Mouse (Mus musculus) cerebellum, postnatal 14 days (tissue): Measurements from ENCODE around the gene Plppr1.

Experiments used
- DNase-seq, 2 experiments: peaks; one replicate each; pipeline ENCODE4 v3.0.0; 2021; ENCODE audit warnings: mixed read lengths in 2 of 2

Gene Plppr1

GRCm38 (mm10) chr4:49144798-49145197 lies 85.7 kb downstream of the Plppr1 start:
- no peak for DNase-seq

GRCm38 (mm10) chr4:49148775-49149174 lies 89.7 kb downstream of the Plppr1 start:
- DNase-seq = no peak

- DNase-seq = no peak
Measured at GRCm38 (mm10) chr4:49149251-49149650, 90.2 kb downstream of the Plppr1 start.

GRCm38 (mm10) chr4:49153849-49154248 lies 94.8 kb downstream of the Plppr1 start:
- DNase-seq = peak; percentile 63 to 73

- no peak for DNase-seq
Measured at GRCm38 (mm10) chr4:49156781-49157180, 97.7 kb downstream of the Plppr1 start.

- no peak for DNase-seq
Measured at GRCm38 (mm10) chr4:49163285-49163684, 104.2 kb downstream of the Plppr1 start.

GRCm38 (mm10) chr4:49166391-49166790 lies 107.3 kb downstream of the Plppr1 start:
- no peak for DNase-seq

GRCm38 (mm10) chr4:49167030-49167429 lies 108.0 kb downstream of the Plppr1 start:
- DNase-seq = no peak

- no peak for DNase-seq
Measured at GRCm38 (mm10) chr4:49169498-49169897, 110.4 kb downstream of the Plppr1 start.

- no peak for DNase-seq
Measured at GRCm38 (mm10) chr4:49178101-49178500, 119.0 kb downstream of the Plppr1 start.

GRCm38 (mm10) chr4:49178891-49179290 lies 119.8 kb downstream of the Plppr1 start:
- no peak for DNase-seq

GRCm38 (mm10) chr4:49179471-49180181 lies 120.6 kb downstream of the Plppr1 start:
- DNase-seq = no peak

- DNase-seq = peak; percentile 14 to 26
Measured at GRCm38 (mm10) chr4:49189991-49190526, 131.0 kb downstream of the Plppr1 start.

- DNase-seq = peak; percentile 95 to 96
Measured at GRCm38 (mm10) chr4:49197125-49197747, 138.2 kb downstream of the Plppr1 start.

- no peak for DNase-seq
Measured at GRCm38 (mm10) chr4:49210457-49210856, 151.4 kb downstream of the Plppr1 start.

- peak in 1 of 2 experiments; percentile 11 for DNase-seq
Measured at GRCm38 (mm10) chr4:49211582-49211981, 152.5 kb downstream of the Plppr1 start.

- no peak for DNase-seq
Measured at GRCm38 (mm10) chr4:49212616-49213544, 153.8 kb downstream of the Plppr1 start.

GRCm38 (mm10) chr4:49214341-49214740 lies 155.3 kb downstream of the Plppr1 start:
- DNase-seq = no peak

GRCm38 (mm10) chr4:49223501-49223900 lies 164.4 kb downstream of the Plppr1 start:
- DNase-seq = no peak

- DNase-seq = peak in 1 of 2 experiments; percentile 12
Measured at GRCm38 (mm10) chr4:49225021-49225420, 165.9 kb downstream of the Plppr1 start.

GRCm38 (mm10) chr4:49232206-49233031 lies 173.3 kb downstream of the Plppr1 start:
- DNase-seq = no peak

- DNase-seq = no peak
Measured at GRCm38 (mm10) chr4:49233032-49233406, 173.9 kb downstream of the Plppr1 start.
